Mouse (Mus musculus) heart, adult 2 months (tissue): ENCODE measurements around the gene Wdr1.

Experiments used
- CTCF ChIP-seq: fragments of 200-600 bp; IDR thresholded peaks from 2 replicates; pipeline ENCODE4 v1.8.1; 2022; ENCODE audit warnings: antibody characterized with exemption, mild to moderate bottlenecking, moderate library complexity
- EP300 ChIP-seq: fragments of 200-500 bp; IDR thresholded peaks from 2 replicates; pipeline ENCODE4 v1.6.1; 2011; ENCODE audit warnings: low read depth, low read length, control low read depth; ENCODE audit not compliant: insufficient read depth

- TF ChIP-seq EP300 (no peak), CTCF (no peak)
These were observed 20.0 kb upstream of the Wdr1 start for GRCm38 (mm10) chr5:38583026-38583425.
